Mouse (Mus musculus) ES-Bruce4 (cell line): ENCODE measurements around the gene Cdc42bpb. TPM values are rescaled to one million over a fixed set of nuclear protein-coding genes. Genes with fewer than 3 reads are reported as not detected.
A peak's percentile ranks its signal among the peaks of the same experiment; 100 is the strongest.

Experiments
- H3K27ac ChIP-seq: 2 replicates; pipeline ENCODE4 v1.5.1; 2012; ENCODE audit warnings: low read length, inconsistent platforms; ENCODE audit not compliant: insufficient read depth
- H3K27me3 ChIP-seq: 2 replicates; pipeline ENCODE4 v1.6.1; 2012; ENCODE audit warnings: mild to moderate bottlenecking, low read length, inconsistent platforms; ENCODE audit not compliant: control insufficient read depth, poor library complexity, insufficient read depth, severe bottlenecking
- H3K36me3 ChIP-seq: 2 replicates; pipeline ENCODE4 v1.6.1; 2012; ENCODE audit warnings: inconsistent platforms, mild to moderate bottlenecking, low read length, moderate library complexity; ENCODE audit not compliant: control insufficient read depth, poor library complexity, insufficient read depth, severe bottlenecking
- H3K4me1 ChIP-seq: one replicate; pipeline ENCODE4 v1.8.1; 2011; ENCODE audit warnings: low read length; ENCODE audit not compliant: control insufficient read depth, insufficient read depth
- H3K4me3 ChIP-seq: 2 replicates; pipeline ENCODE4 v1.5.1; 2011; ENCODE audit warnings: low read depth, mild to moderate bottlenecking, low read length
- H3K9ac ChIP-seq: 2 replicates; pipeline ENCODE4 v1.6.1; 2012; ENCODE audit warnings: low read depth, mild to moderate bottlenecking, inconsistent platforms; ENCODE audit not compliant: poor library complexity, severe bottlenecking
- H3K9me3 ChIP-seq: replicated peaks from 2 replicates; pipeline ENCODE4 v1.6.1; 2012; ENCODE audit warnings: mild to moderate bottlenecking, low read length, inconsistent platforms; ENCODE audit not compliant: control insufficient read depth, poor library complexity, insufficient read depth, severe bottlenecking
- CTCF ChIP-seq: IDR thresholded peaks from one replicate; pipeline ENCODE4 v1.8.1; 2011; ENCODE audit warnings: low read depth, low read length
- EP300 ChIP-seq: IDR thresholded peaks from 2 replicates; pipeline ENCODE4 v1.6.1; 2011; ENCODE audit warnings: low read depth, low read length; ENCODE audit not compliant: insufficient read depth
- POLR2A ChIP-seq: IDR thresholded peaks from one replicate; pipeline ENCODE4 v1.8.1; 2011; ENCODE audit warnings: low read length; ENCODE audit not compliant: insufficient read depth
- polyA plus RNA-seq: library from polyadenylated mRNA; stranded (reverse); fragments of >200 nt; gene quantifications from 2 replicates; pipeline ENCODE4 v1.2.4, GENCODE M21; 2011; ENCODE audit warnings: low read depth; ENCODE audit not compliant: missing spikeins, insufficient read depth, insufficient read length

Gene Cdc42bpb
- polyA plus RNA-seq, 1 experiment = 52.3 TPM

GRCm38 (mm10) chr12:111411631-111412355, 34.3 kb upstream of the Cdc42bpb start:
- Histone ChIP-seq H3K4me1 (no peaks in the 10 kb centered on the region), H3K4me3 (no peak overlapping the region), H3K27me3 (no peaks in the 10 kb centered on the region), H3K9ac (no peak overlapping the region), H3K36me3 (no peaks in the 10 kb centered on the region), H3K9me3 (no peaks in the 10 kb centered on the region), H3K27ac (no peak overlapping the region)
- TF ChIP-seq CTCF (no peak), EP300 (no peak), POLR2A (no peak)

DNA sequence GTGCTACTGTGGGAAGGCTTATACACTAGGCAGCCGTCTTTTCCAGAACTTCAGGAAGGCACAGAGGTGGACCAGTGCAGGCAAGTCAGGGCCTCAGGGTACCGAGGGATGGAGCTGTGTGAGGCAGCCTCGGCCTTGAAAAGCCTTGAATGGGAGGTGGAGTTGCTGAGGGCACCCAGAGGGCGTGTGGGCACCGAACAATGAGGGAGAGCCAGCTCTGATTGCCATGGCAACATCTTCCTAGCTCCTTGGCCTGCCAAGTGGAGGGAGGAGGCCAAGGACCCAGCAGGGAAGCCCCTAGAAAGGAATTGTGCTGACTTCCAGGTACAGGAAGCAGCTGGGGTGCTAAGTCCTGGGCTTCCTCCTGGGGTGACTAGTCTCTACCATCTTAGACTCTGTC, 32.1 kb upstream of the Cdc42bpb start:
- Histone ChIP-seq H3K27ac (no peak overlapping the region), H3K27me3 (no peaks in the 10 kb centered on the region), H3K4me3 (no peak overlapping the region), H3K9me3 (no peaks in the 10 kb centered on the region), H3K9ac (no peak overlapping the region), H3K4me1 (no peaks in the 10 kb centered on the region), H3K36me3 (no peaks in the 10 kb centered on the region)
- TF ChIP-seq CTCF = no peak
- no peak for TF ChIP-seq POLR2A
- no peak for TF ChIP-seq EP300

- no peaks in the 10 kb centered on the region for H3K27me3 ChIP-seq
- no peaks in the 10 kb centered on the region for H3K9me3 ChIP-seq
These were observed 29.1 kb upstream of the Cdc42bpb start, which contains the start of gene Lbhd2 for GRCm38 (mm10) chr12:111406622-111407021. TSS of gene Lbhd2 (plus strand) at chr12:111406809.

GRCm38 (mm10) chr12:111404880-111405279, 27.4 kb upstream of the Cdc42bpb start:
- TF ChIP-seq EP300 (no peak), POLR2A (no peak), CTCF (no peak)
- H3K9ac ChIP-seq = no peak overlapping the region
- H3K27me3 ChIP-seq = no peaks in the 10 kb centered on the region
- H3K4me1 ChIP-seq = no peaks in the 10 kb centered on the region
- no peak overlapping the region for H3K27ac ChIP-seq
- no peaks in the 10 kb centered on the region for H3K36me3 ChIP-seq
- H3K9me3 ChIP-seq = no peaks in the 10 kb centered on the region
- H3K4me3 ChIP-seq = no peak overlapping the region

More at GRCm38 (mm10) chr12:111406622-111407021, 29.1 kb upstream of the Cdc42bpb start, which contains the start of gene Lbhd2:
- H3K36me3 ChIP-seq = no peaks in the 10 kb centered on the region
- no peaks in the 10 kb centered on the region for H3K4me1 ChIP-seq
- 0 out of 2 replicates have a peak within 1 kb of the TSS, but pooled peaks have one; percentile 5 for H3K9ac ChIP-seq
- H3K27ac ChIP-seq = no peak within 1 kb of the TSS
- no peak for TF ChIP-seq CTCF
- TF ChIP-seq EP300 = no peak
- no peak for TF ChIP-seq POLR2A
- H3K4me3 ChIP-seq = peak within 1 kb of the TSS; percentile 22

DNA sequence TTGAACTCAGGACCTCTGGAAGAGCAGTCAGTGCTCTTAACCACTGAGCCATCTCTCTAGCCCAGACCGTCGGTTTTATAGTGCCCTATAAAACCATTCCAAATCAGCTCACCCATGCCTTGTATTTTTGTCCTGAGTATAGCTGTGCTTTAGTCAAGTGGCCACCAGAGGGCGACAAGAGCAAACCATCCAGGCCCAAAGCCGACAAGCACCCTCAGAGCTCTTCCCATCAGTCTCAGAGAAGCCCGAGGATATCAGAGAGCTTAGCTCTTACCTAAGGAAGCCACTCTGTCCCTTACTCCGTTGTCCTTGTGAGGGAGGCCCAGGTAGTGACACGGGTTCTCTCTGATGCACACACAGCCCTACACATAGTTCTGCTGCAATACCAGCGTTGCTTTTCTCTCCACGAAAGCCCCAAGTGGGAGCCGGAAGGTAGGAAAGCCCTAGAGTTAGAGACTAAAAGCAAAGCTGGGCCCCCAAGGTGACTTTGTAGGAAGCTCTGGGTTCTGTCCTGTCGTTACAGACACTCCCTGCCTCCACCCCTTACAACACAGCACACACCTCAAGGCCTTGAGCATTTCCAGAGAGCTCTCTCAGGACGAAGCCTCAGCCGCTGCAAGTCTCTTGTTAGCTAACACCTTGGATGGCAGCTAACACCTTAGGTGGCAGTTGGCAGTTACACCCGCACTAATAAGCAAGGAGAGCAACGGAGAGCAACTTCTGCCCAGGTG, 24.1 kb upstream of the Cdc42bpb start:
- no peak overlapping the region for H3K27ac ChIP-seq
- H3K4me3 ChIP-seq = no peak overlapping the region
- H3K9me3 ChIP-seq = no peaks in the 10 kb centered on the region
- peak; percentile 93 for TF ChIP-seq CTCF
- no peak for TF ChIP-seq POLR2A
- H3K4me1 ChIP-seq = no peaks in the 10 kb centered on the region
- H3K9ac ChIP-seq = no peak overlapping the region
- no peaks in the 10 kb centered on the region for H3K27me3 ChIP-seq
- H3K36me3 ChIP-seq = no peaks in the 10 kb centered on the region

GRCm38 (mm10) chr12:111396997-111397396, 19.5 kb upstream of the Cdc42bpb start:
- no peak for TF ChIP-seq EP300
- TF ChIP-seq POLR2A = no peak
- TF ChIP-seq CTCF = no peak
- Histone ChIP-seq H3K4me3 (no peak overlapping the region), H3K9me3 (peaks cover 8% of the 10 kb centered on the region; the same call in 1 of the 2 replicates), H3K27ac (no peak overlapping the region), H3K27me3 (no peaks in the 10 kb centered on the region), H3K9ac (no peak overlapping the region), H3K36me3 (no peaks in the 10 kb centered on the region), H3K4me1 (no peaks in the 10 kb centered on the region)
